In genomic region chr3:129207231-129208030, GRCm38 (mm10) we compare ENCODE assay signal across 16 mouse cellular contexts. TPM values are rescaled to one million over a fixed set of nuclear protein-coding genes. Genes with fewer than 3 reads are reported as not detected.
A peak's percentile ranks its signal among the peaks of the same experiment; 100 is the strongest.
DNase-seq lines count a peak whose midpoint lies in the region; ATAC-seq and TF ChIP-seq lines count a peak whose summit lies in the region.
"Had no signal": no experiment of that assay in that cellular context is flagged by ENCODE, and none has a peak within 500 bp of the region (broad histone marks: within the 10 kb centered on the region; RNA-seq: fewer than 3 reads in every experiment).

No protein-coding gene starts in this region.

- no peaks in the 10 kb centered on the region for H3K36me3 ChIP-seq in liver, embryonic 11.5 days (ENCODE audit: control insufficient read depth, insufficient read depth, low read length)
- H3K36me3 ChIP-seq in liver, postnatal 0 days (replicated peaks; ENCODE audit: insufficient read depth, low read length) = no peaks in the 10 kb centered on the region
- no peaks in the 10 kb centered on the region for H3K36me3 ChIP-seq in embryonic facial prominence, embryonic 12.5 days
- H3K36me3 ChIP-seq in midbrain, embryonic 14.5 days (ENCODE audit: control insufficient read depth, insufficient read depth, low read length) = no peaks in the 10 kb centered on the region
- H3K36me3 ChIP-seq: heart, embryonic 15.5 days; neural tube, embryonic 12.5 days had no signal

- no peaks in the 10 kb centered on the region for H3K4me1 ChIP-seq in liver, embryonic 11.5 days (replicated peaks; ENCODE audit: control insufficient read depth, insufficient read depth, low read length)
- no peaks in the 10 kb centered on the region for H3K4me1 ChIP-seq in liver, postnatal 0 days (ENCODE audit: insufficient read depth)
- H3K4me1 ChIP-seq in embryonic facial prominence, embryonic 12.5 days = 0 out of 2 replicates have a peak, but pooled peaks cover 6% of the 10 kb centered on the region
- no peaks in the 10 kb centered on the region for H3K4me1 ChIP-seq in midbrain, embryonic 14.5 days (ENCODE audit: control insufficient read depth, insufficient read depth, low read length)

- H3K4me2 ChIP-seq in liver, embryonic 11.5 days = no peak overlapping the region
- no peak overlapping the region for H3K4me2 ChIP-seq in liver, postnatal 0 days (ENCODE audit: low read depth, low read length)
- H3K4me2 ChIP-seq in embryonic facial prominence, embryonic 12.5 days (replicated peaks) = peak overlapping the region; percentile 35
- peak overlapping the region; percentile 29 for H3K4me2 ChIP-seq in midbrain, embryonic 14.5 days (ENCODE audit: low read length)
- H3K4me2 ChIP-seq: heart, embryonic 15.5 days; neural tube, embryonic 12.5 days had no signal

- no peak for TF ChIP-seq POLR2A in brain, embryonic 14.5 days (IDR thresholded peaks at IDR 0.05; ENCODE audit: borderline replicate concordance, extremely low read depth, insufficient read depth, insufficient read length, poor library complexity, severe bottlenecking)

- peak; percentile 34 for DNase-seq in liver, embryonic 11.5 days (ENCODE audit: low spot score)
- DNase-seq in liver, postnatal 0 days = no peak
- DNase-seq in brain, embryonic 14.5 days (ENCODE audit: low read depth) = peak; percentile 43
- DNase-seq in midbrain, embryonic 14.5 days = peak; percentile 46
- no peak for DNase-seq in left cerebral cortex, postnatal 36 days (ENCODE audit: low spot score in 2 of 2)
- no peak for DNase-seq in spleen, postnatal 10 days (ENCODE audit: low spot score in 2 of 2)
- DNase-seq: adrenal gland, postnatal 14 days; cerebellum, postnatal 25 days; gastrocnemius, postnatal 25 days; layer of hippocampus, postnatal 36 days had no signal

- no peak for TF ChIP-seq CTCF in liver, postnatal 0 days (IDR thresholded peaks at IDR 0.05; ENCODE audit: low read depth)
- TF ChIP-seq CTCF in brain, embryonic 14.5 days (IDR thresholded peaks at IDR 0.05; ENCODE audit: borderline replicate concordance, extremely low read depth, insufficient read depth, insufficient read length) = no peak

- intact Hi-C loops in left cerebral cortex, postnatal 36 days (cut with DNase I) = loop anchor here (5.0 to 10.0 kb wide), 2 partner anchors 1203 to 1900 kb away; no protein-coding TSS in a partner anchor

- no peak for TF ChIP-seq EP300 in liver, postnatal 0 days (IDR thresholded peaks at IDR 0.05; ENCODE audit: low read depth)

- no peak overlapping the region for H3K4me3 ChIP-seq in liver, embryonic 11.5 days (ENCODE audit: low read depth, low read length)
- H3K4me3 ChIP-seq in liver, postnatal 0 days (ENCODE audit: low read depth, low read length) = no peak overlapping the region
- peak overlapping the region; percentile 14 for H3K4me3 ChIP-seq in embryonic facial prominence, embryonic 12.5 days
- no peak overlapping the region for H3K4me3 ChIP-seq in midbrain, embryonic 14.5 days (replicated peaks; ENCODE audit: low read depth, low read length)
- H3K4me3 ChIP-seq: heart, embryonic 15.5 days; neural tube, embryonic 12.5 days had no signal

- H3K27me3 ChIP-seq in liver, embryonic 11.5 days (replicated peaks; ENCODE audit: control insufficient read depth, insufficient read depth, low read length) = peaks cover 98% of the 10 kb centered on the region
- H3K27me3 ChIP-seq in liver, postnatal 0 days (ENCODE audit: insufficient read depth, low read length) = peaks cover 96% of the 10 kb centered on the region
- H3K27me3 ChIP-seq in embryonic facial prominence, embryonic 12.5 days = peaks cover 90% of the 10 kb centered on the region
- peaks cover 98% of the 10 kb centered on the region for H3K27me3 ChIP-seq in midbrain, embryonic 14.5 days (ENCODE audit: control insufficient read depth, insufficient read depth, low read length)

- H3K9me3 ChIP-seq in liver, embryonic 11.5 days (ENCODE audit: control insufficient read depth, low read length) = no peaks in the 10 kb centered on the region
- H3K9me3 ChIP-seq in liver, postnatal 0 days (ENCODE audit: low read length) = no peaks in the 10 kb centered on the region
- H3K9me3 ChIP-seq in embryonic facial prominence, embryonic 12.5 days = no peaks in the 10 kb centered on the region
- H3K9me3 ChIP-seq in midbrain, embryonic 14.5 days (ENCODE audit: control insufficient read depth, low read length) = no peaks in the 10 kb centered on the region
- H3K9me3 ChIP-seq: heart, embryonic 15.5 days; neural tube, embryonic 12.5 days had no signal

- no peak overlapping the region for H3K27ac ChIP-seq in liver, embryonic 11.5 days (ENCODE audit: low read depth, low read length)
- H3K27ac ChIP-seq in liver, postnatal 0 days (ENCODE audit: low read depth) = no peak overlapping the region
- no peak overlapping the region for H3K27ac ChIP-seq in embryonic facial prominence, embryonic 12.5 days
- H3K27ac ChIP-seq in midbrain, embryonic 14.5 days (replicated peaks; ENCODE audit: low read depth, low read length) = peak overlapping the region; percentile 6; the same call in 1 of the 2 replicates
- H3K27ac ChIP-seq: heart, embryonic 15.5 days; liver, embryonic 14.5 days; neural tube, embryonic 12.5 days had no signal

- ATAC-seq in liver, embryonic 11.5 days (replicated peaks; ENCODE audit: low FRiP score) = no peak
- ATAC-seq in liver, postnatal 0 days = no peak
- ATAC-seq in embryonic facial prominence, embryonic 12.5 days (ENCODE audit: insufficient number of reproducible peaks, insufficient read depth, low FRiP score, low TSS enrichment) = no peak
- ATAC-seq in midbrain, embryonic 14.5 days (ENCODE audit: low FRiP score, low TSS enrichment) = no peak
- ATAC-seq: intestine, embryonic 16.5 days had no signal

- 5% methylated on average over 24 of the region's 24 CpGs for WGBS in liver, embryonic 11.5 days
- WGBS in liver, postnatal 0 days (ENCODE audit: insufficient replicate concordance) = 5% methylated on average over 24 of the region's 24 CpGs
- 4% methylated on average over 24 of the region's 24 CpGs for WGBS in embryonic facial prominence, embryonic 12.5 days
- WGBS in midbrain, embryonic 14.5 days = under 1% methylated on average over 24 of the region's 24 CpGs

- no peak overlapping the region for H3K9ac ChIP-seq in liver, embryonic 11.5 days (ENCODE audit: low read depth, low read length)
- no peak overlapping the region for H3K9ac ChIP-seq in liver, postnatal 0 days (replicated peaks)
- no peak overlapping the region for H3K9ac ChIP-seq in embryonic facial prominence, embryonic 12.5 days
- H3K9ac ChIP-seq in midbrain, embryonic 14.5 days (replicated peaks; ENCODE audit: low read length) = no peak overlapping the region
- H3K9ac ChIP-seq: heart, embryonic 15.5 days; liver, embryonic 14.5 days; neural tube, embryonic 12.5 days had no signal

RNA-seq across cellular contexts. Expression of gene Pitx2, which starts 7.8 kb away (rescaled TPM):
- 17.7 and 23.1 TPM in 2 replicates for polyA plus RNA-seq in liver, embryonic 11.5 days (2014; fragmentation: Nextera tagmentation; extraction: Ambion mirVana)
- polyA plus RNA-seq in liver, postnatal 0 days (2015; fragmentation: Nextera tagmentation; extraction: Ambion mirVana) = 0.20 and 0.33 TPM in 2 replicates
- 17.2 and 18.6 TPM in 2 replicates for polyA plus RNA-seq in brain, embryonic 14.5 days (2012; rRNA removed)
- polyA plus RNA-seq in embryonic facial prominence, embryonic 12.5 days (2016; fragmentation: Nextera tagmentation; extraction: Ambion mirVana) = 54.6 and 55.2 TPM in 2 replicates
- 27.0 and 27.5 TPM in 2 replicates for polyA plus RNA-seq in midbrain, embryonic 14.5 days (2014; fragmentation: Nextera tagmentation; extraction: Ambion mirVana)
- not detected for total RNA-seq in left cerebral cortex, postnatal 36 days (2021)
- total RNA-seq: adrenal gland, postnatal 14 days; layer of hippocampus, postnatal 36 days had no signal
- polyA plus RNA-seq: spleen, adult 2 months had no signal

Comparison
In these comparisons a context has a peak if more than half of its experiments do, and no peak if none do; other contexts are left out.
1. DNase-seq: peak in liver, embryonic 11.5 days (single experiment), brain, embryonic 14.5 days (single experiment) and midbrain, embryonic 14.5 days (single experiment); none in liver, postnatal 0 days (single experiment), left cerebral cortex, postnatal 36 days (0 of 2) and spleen, postnatal 10 days (0 of 2).
2. RNA of gene Pitx2, which starts 7.8 kb away (polyA plus RNA-seq): 54.6 to 55.2 TPM in embryonic facial prominence, embryonic 12.5 days, 27.0 to 27.5 TPM in midbrain, embryonic 14.5 days, 17.7 to 23.1 TPM in liver, embryonic 11.5 days and 17.2 to 18.6 TPM in brain, embryonic 14.5 days; 0.20 to 0.33 TPM in liver, postnatal 0 days; every median in the first group is over 10 times any median in the second.
3. H3K4me2 ChIP-seq: peak in embryonic facial prominence, embryonic 12.5 days (single experiment) and midbrain, embryonic 14.5 days (single experiment); none in liver, embryonic 11.5 days (single experiment) and liver, postnatal 0 days (single experiment).